Mouse (Mus musculus) mouse trophoblast stem cell (cell line): ENCODE results near the gene Dlgap5.

Source experiments
- in situ Hi-C, 2 experiments: fragments of 300-500 bp; cut with MseI, MboI; formaldehyde crosslinking; loops; 2 replicates in 1 of 2; 3 replicates in 1 of 2; pipeline ENCODE4 v1.15.1; 2025

Dlgap5 gene

DNA sequence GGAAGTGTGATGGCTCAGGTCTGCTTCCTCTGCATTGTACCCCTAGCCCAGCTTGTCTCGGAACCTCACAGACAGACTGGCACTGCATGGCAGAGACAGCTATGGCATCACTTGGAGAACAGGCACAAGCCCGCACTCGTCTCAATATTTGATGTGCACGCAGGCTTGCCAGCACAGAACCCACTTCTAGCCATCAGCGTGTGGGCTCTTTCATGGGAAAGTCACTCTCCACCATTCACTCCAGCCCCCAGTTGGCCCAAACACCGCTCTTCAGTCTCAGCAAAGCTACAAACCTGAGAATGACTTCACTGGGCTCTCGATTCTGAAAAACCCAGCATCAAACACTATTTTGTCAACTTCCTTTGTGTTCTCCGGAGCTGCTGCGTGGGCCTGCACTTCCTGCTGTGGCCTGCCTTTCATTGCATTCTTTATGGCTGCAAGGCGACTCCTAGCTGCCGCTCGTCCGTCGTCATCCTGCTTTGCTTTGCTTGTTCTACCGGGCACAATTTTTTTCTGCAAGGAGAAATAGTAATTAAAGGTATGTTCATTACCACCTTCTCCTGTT lies 22.7 kb downstream of the Dlgap5 start:
- in situ Hi-C loops = no loop called here

DNA sequence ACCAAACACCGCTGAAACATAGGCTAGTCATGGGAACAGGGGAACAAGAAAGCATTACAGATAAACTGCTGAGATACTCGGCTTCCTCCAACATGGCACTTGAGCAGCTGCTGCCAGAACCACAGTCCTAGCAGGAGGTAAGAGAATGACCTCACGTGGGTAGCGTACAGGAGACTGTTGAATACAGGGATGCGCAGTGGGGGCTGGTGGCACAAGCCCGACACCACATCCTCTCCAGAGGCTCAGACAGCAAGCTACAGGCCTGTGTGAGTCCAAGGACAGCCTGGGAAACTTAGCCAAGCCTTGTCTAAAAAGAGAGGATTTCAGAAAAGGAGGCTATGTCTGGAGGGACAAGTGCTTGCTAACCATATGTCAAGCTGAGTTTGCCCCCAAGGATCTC lies 23.2 kb downstream of the Dlgap5 start:
- in situ Hi-C loops = no loop called here

DNA sequence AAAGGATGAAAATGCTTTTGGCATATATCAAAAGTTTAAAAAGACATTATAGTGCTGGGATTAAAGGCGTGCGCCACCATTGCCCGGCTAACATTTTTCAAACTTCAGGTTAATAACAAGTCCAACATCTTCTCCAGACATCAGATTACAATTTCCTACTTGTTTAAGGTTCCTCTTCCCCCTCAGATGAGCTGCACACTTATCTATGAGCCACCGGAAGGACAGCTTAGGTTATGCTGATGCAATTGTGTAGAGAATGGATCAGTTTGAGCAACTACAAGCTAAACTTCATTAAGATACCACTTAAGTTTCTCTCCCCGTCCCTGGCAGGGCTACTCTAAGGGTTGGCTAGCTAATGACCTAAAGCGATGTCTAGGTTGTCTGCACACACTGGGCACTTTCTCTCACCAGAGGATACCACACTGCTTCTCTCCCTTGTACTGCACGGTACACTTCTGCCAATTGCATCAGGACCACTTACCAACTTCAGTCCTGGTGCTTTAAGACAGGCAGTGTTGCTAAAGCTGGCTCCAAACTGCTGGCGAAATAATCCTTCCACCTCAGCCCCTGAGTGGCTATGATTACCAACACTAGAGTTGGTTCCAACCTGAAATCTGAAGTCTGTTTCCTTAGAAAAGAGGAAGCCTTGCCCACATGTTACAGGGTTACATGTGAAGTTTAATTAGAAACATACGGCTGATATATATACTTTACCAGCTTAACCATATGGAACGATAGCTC lies 24.7 kb downstream of the Dlgap5 start:
- in situ Hi-C loops = loop anchor here (5.0 kb wide), 2 partner anchors 56 to 61 kb away; no protein-coding TSS in a partner anchor

DNA sequence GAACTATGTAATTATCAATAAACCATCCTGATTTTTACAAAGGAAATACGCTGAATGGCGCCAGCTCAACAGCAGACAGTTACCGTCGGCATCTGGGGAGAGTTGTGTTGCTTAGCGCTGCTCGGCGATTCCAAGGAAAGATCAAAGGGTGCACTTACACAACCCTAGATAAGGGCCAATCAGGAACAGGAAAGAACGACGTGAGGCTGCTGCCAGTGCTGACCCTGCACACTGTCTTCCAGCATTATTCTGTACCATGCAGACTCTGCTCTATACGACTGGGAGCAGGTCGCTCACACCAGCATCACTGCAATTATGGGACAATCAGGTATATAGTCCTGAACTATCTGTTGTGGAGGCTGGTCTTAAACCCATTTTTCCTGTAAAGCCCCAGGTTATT lies 32.1 kb downstream of the Dlgap5 start:
- in situ Hi-C loops = no loop called here

DNA sequence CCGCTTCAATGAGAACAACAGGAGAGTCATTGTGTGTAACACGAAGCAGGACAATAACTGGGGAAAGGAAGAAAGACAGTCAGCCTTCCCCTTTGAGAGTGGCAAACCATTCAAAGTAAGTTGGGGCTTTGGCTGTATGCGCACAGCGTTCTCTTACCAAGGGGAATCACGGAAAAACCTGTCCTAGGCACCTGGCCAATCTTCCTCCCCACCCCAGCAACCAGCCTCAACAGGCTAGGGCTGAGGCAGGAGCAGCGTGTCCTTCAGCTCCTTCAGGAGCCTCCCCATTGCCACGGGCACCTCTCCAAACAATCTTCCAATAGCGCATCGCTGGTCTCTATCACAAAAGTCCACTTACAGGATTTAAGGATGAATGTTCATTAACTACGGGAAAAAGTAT lies 33.6 kb downstream of the Dlgap5 start:
- in situ Hi-C loops = no loop called here

DNA sequence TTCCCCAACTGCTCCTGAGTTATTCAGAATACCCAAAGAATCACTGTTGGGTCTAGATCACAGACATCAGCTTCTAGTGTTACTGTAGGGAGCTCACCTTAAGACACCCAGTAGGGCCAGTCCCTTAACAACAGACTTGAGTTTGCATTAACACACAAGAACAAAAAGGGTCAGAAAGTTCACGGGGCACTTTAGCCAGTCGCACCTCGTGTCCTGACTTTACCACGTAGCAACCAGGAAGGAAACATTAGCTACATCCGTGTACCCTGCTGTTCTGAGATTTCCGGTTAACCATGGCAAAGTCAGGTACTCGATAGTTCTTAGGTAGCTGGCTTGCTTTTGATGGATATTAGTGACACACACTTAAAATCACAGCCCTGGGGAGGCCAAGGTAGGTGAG lies 34.3 kb downstream of the Dlgap5 start:
- in situ Hi-C loops = no loop called here

DNA sequence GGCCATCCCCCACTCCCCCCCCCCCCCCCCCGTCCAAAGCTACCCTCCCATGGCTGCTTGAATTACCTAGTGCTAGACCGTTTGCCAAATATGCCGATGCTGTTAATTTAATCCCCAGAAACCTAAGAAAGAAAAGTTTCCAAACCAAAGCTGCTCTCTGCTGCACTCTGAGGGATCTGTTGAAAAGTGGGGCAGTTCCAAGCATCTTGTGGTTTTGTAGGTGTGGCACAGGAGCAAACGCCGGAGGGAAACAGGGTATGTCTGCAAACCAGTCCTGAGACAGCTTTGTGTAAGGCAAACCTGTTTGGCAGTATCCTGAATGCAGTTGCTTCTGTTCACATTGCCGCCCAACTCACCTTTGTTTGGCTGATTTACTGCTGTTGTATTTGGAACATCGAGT lies 39.9 kb downstream of the Dlgap5 start:
- in situ Hi-C loops = no loop called here

DNA sequence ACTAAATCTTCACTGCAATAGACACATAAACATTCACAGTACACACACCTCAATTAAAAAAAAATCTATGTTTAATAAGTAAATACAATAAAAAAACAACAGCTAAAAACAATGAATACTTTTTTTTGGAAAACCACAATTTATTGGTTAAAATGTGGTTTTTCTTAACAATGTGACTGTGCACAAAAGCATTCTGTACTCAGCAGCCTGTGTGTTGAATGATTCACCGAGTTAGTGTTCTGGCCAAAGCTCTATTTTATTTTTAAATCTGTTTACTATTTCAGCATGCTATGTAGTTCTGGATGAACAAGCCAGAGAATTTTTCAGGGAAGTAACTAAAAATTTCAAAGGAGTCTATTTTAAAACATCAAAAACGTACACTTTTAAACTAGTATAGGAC lies 41.7 kb downstream of the Dlgap5 start:
- in situ Hi-C loops = no loop called here

DNA sequence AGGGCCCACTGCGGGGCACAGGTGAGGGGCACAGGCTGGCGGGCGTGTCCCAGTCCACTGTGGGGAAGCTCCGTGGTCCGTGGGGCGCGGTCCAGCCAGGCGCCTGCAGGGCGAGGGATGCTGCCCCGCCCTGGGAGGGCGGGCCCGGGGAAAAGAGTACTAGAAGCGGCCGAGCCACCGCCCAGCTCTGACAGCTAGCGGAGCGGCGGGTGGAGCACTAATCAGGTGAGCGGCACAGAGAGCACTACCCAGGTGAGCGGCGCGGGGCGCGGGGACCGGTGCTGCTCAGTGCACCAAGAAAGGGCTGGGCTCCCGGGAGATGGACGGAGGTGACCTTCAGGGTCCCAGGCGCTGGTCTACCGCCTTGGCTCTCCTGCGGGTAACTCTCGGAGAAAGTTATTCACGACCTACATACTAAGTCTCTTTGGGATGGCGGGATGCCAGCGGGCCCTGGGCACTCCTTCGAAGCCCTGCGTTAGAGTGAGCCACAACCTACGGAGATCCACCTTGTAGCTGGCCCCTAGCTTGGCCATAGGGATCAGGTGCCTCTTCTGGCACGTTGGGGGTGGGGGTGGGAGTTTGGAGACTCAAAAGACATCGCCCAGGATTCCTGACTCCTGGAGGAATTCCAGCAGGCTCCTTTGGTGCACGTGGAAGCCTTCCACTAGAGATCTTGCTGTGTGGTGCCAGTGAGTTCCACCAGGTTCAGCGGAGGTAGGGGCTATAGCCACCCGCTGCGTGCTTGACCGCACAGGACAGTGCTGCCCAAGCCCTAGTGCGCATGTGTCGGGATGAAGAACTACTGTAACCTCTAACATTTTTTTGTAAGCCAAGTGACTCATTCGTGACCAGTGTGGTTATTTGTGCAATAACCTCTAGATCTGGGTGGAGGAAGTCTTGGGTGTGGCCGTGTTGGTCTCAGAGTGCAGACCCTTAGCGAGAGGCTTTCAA lies 44.2 kb downstream of the Dlgap5 start:
- in situ Hi-C loops = no loop called here

DNA sequence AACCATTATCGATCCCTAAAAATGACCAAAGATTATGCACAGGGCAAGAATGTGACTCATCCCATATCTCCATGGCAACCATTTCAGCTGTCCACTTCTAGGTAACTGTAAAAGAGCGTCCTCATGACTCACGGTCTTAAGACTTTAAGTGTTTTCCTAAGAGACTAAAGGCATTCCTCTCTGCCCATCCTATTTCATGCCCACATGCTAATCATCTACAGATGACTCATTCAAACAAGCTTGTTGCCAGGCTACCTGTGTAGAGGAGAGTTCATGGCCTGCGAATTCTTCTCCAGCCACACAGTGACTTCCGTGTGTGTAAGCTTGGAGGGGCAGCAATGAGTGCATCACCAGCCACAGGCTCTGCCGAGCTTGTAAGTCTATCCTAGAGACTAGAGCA lies 46.5 kb downstream of the Dlgap5 start:
- in situ Hi-C loops = no loop called here

DNA sequence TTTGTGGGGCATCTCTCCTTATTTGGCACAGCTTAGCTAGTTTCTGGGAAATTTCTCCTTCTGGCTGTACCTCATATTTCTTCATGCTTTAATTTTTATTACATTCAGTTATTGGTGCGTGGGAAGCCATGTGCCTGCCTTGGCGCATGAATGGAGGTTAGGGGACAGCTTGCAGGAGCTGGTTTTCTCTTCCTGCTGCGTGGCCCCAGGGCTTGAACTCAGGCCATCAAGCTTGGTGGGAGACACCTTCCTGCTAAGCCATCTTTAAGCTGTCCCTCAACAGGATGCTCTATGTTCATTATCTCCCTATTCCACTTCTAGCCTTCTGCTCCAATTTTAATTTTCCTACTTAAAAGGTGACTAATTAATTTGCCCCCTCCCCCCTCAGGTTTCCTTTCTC lies 47.4 kb downstream of the Dlgap5 start:
- in situ Hi-C loops = no loop called here

DNA sequence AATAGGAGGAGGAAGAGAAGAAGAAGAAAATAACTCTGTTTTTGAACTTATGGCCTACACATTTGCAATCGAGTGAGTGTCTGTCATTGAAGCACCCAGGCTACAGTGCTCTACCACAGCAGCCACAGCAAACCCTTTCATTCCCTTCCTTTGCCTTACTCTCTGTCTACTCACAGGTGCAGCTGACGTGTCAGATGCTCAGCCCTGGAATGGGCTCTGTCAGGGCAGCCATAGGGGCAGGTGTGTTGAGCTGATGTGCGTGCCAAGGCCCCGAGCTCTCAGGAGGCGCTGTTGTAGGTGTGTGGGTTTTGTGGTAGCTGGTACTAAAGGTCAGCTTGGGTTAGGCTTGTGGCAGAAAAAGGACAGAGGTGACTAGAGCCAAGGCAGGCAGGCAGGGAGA lies 48.5 kb downstream of the Dlgap5 start:
- in situ Hi-C loops = no loop called here

DNA sequence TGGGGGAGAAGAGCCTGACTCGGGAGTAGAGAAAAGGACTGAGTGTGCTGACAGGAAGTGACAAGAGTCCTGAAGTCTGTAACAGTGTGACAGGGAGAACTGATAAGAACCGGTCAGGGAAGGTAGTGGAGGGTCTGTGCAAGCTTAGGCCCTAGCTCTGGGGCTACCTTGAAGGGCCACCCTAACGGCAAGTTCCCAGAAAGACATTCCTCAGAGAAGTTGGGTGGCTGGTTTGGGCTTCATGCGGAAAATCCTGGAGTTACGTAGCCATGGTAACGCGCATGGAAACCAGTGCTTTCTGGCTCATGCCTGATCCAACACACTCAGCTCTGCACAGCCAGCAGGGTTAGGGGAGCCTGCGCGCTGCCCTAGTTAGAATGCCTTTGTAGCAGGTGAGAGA lies 50.7 kb downstream of the Dlgap5 start, which contains the start of gene Lgals3:
Lgals3 (plus strand) TSS at position 291 of the 400 bp plus-strand sequence.
- in situ Hi-C loops = no loop called here

DNA sequence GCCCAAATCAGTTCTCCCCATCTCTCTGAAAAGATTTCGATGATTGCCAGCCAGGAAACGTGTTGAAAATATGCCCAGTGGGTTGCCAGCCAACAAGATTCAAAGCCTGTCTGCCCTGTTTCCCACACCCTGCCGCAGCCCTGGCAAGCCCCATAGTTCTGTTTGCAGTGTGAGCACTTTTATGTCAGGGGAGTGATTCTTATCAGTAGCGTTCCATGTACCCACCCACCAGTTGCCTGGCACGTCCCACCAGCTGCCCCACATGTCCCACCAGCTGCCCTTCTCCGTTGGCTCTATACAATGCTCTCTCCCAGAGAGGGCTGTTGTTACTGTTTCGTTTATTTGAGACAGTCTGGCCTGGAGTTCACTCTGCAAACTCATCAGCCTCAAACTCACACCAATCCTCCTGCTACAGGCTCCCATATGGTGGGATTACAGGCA lies 51.3 kb downstream of the Dlgap5 start:
- in situ Hi-C loops = no loop called here

DNA sequence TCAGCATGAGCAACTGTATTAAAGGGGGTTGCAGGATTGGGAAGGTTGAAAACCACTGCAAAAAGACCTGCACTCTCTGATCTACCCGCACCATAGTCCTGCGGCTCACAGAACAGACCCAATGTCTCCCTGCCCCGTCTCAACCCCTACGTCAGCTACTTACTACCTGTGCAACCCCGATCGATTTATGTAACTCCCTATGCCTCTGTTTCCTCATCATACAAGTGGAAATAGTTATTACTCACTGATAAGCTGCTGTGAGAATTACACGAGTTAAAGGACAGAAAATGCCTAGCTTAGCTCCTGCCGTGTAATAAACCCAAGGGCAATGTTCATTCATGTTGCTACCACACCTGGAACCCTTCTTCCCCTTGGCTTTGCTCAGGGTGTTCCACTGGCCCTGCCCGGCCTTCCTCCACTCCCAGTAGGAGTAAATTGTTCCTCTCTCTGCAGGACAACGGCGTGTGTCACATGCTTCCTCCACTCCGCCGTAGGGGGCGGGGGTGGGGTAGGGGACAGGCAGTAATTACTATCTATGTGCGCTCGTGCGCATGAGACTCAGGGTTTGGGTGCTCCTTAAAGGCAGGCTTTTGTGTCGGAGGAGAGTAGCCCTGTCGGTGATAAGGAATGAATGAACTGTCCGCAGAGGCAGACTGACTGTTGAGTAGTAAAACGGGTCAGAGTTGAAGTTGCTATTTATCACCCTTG lies 53.3 kb downstream of the Dlgap5 start:
- in situ Hi-C loops = no loop called here

DNA sequence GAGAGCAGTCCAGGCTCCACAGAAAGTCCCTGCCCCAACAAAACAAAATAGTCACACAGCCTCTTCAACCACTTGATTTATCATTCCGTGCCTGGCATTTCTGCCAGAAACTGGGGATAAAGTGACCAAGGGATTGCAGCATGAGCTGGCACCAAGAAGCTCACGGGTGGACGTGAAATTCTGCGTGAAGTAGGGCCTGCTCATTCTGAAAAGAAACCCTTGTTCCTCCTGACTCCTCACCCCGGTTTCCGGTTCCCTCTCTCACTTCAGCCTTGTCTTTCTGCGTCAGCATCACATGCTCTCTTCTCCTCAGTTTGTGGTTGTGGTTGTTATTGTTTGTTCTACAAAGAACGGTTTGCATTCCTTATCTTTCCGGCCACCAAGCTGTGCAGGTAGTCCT lies 56.3 kb downstream of the Dlgap5 start:
- in situ Hi-C loops = no loop called here

DNA sequence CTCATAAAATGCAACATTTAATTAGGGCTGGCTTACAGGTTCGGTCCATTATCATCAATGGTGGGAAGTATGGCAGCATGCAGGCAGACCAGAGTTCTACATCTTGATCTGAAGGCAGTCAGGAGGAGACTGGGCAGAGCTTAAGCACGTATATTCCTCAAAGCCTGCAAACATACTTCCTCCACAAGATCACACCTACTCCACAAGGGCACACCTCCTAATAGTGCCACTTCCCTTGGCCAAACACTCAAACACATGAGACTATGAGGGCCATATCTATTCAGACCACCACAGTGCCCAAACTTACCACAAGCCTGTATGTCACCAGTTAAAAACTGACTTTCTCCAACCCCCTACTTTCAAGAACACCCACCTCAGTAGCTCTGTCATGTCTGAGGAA lies 56.8 kb downstream of the Dlgap5 start:
- in situ Hi-C loops = no loop called here

DNA sequence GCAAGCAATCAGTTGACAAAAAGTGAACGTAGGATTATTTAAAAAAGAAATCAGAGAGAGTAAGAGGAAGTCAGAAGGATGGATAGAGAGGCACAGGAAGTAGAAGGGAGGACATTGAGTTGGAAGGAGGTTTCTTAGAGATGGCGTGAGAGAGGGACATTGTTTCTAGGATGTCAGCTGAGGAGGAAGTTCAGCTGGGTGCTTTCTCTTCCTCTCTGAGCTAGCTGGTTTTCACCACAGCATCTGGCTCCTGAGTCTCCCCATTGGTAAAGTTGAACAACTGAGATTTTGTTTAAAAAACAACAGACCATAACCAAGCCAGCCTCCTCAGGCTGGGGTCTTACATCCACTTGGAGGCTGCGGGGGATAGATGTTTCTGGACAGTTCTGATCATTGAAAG lies 58.6 kb downstream of the Dlgap5 start:
- in situ Hi-C loops = no loop called here

DNA sequence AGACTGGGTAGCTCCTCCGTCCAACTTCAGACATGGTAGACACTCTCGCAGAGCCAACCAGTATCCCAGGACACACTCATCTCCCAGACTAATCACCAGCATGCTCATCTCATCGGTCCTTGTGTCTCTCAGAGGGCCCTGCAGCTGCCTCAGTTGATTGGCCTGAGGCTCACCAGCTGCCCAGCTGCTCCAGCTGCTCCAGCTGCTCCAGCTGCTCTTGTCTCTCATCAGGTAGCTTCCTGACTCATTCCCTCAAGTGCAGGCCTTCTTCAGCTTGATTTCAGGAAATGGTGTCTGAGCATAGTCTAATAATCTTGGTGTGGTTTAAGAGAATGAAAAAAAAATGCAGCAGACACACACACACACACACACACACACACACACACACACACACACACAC lies 61.6 kb downstream of the Dlgap5 start:
- in situ Hi-C loops = no loop called here

DNA sequence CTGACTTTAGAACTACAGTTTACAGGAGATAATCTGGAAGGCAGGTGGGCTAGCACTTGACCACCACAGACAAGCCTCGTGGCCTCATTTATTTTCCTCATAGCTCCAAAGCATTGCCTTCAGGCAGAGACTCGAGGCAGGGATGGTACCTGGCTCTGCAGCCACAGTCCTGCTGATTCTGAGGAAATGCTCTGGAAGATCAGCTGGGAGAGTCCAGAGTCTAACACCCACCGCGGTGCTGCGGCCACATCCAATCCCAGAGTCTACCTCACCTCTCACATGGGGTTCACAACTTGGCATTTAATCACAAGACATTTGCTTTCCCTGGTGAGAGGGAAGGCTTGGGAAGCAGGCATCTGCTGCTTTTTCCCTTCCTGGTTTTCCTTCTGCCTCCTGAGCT lies 63.3 kb downstream of the Dlgap5 start:
- in situ Hi-C loops = no loop called here

DNA sequence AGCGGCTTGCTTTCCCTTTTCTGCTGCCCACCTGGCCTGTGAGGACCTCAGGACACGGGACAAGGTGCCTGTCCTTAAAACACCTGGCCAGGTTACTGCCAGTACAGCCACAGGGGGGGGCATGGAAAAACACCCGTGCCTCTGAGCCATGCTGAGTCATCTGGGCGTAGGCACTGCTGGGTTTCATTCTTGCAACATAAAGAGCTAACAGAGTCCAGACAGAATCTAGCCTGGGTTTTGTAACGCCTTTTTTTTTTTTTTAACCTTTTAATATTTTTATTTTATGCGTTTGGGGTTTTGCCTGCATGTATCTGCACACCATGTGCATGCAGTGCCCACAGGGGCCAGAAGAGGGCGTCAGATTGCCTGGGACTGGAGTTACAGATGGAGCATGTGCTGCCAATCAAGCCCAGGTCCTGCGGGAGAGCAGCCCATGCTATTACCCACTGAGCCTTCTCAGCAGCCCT lies 64.1 kb downstream of the Dlgap5 start:
- in situ Hi-C loops = no loop called here

DNA sequence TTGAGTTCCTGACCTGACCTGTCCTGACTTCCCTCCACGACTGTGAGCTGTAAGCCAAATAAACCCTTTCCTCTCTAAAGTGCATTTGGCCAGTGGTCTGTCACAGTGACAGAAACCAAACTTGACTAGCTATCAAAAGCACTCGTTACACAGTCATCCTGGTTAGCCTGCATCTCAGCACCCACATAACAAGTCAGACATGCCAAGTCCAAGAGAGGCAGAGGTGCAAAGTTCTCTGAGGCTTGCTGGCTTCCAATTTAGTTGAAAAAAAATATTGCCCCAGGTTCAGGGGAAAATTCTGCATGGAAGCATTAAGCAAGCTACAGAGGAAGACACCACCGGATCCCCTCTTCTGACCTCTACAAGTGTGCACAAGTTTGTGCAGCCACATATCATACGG lies 65.0 kb downstream of the Dlgap5 start:
- in situ Hi-C loops = no loop called here
